Mouse (Mus musculus) CH12.LX (cell line): ENCODE results near the gene Asb18. TPM values are rescaled to one million over a fixed set of nuclear protein-coding genes. Genes with fewer than 3 reads are reported as not detected.

Experiments used
- DNase-seq: peaks from one replicate; pipeline ENCODE4 v3.0.0-alpha.2; 2013; ENCODE audit errors: extremely low read depth
- H3K27ac ChIP-seq: 2 replicates; pipeline ENCODE4 v1.5.1; 2012; ENCODE audit warnings: low read depth, mild to moderate bottlenecking, control low read depth, moderate library complexity; ENCODE audit not compliant: insufficient read depth
- H3K27me3 ChIP-seq: replicated peaks from 2 replicates; pipeline ENCODE3; 2012; ENCODE audit warnings: inconsistent platforms
- H3K36me3 ChIP-seq, 2 experiments: replicated peaks in 1 of 2; 2 replicates each; pipeline versions ENCODE3 to v1.6.1; 2012; ENCODE audit warnings: inconsistent platforms in 1 of 2, low read length in 1 of 2, mild to moderate bottlenecking in 1 of 2, mixed read lengths in 1 of 2, moderate library complexity in 1 of 2; ENCODE audit not compliant: control insufficient read depth in 1 of 2, insufficient read depth in 1 of 2
- H3K4me1 ChIP-seq, 2 experiments: 2 replicates each; pipeline ENCODE4 v1.6.1; 2012; ENCODE audit warnings: inconsistent platforms in 1 of 2, moderate library complexity in 1 of 2; ENCODE audit not compliant: insufficient read depth in 2 of 2, control insufficient read depth in 1 of 2
- H3K4me2 ChIP-seq: 2 replicates; pipeline ENCODE4 v1.6.1; 2012; ENCODE audit warnings: low read depth, mild to moderate bottlenecking, control low read depth; ENCODE audit not compliant: poor library complexity, insufficient read depth, severe bottlenecking
- H3K4me3 ChIP-seq, 3 experiments: fragments of 150-350 bp in 1 of 3; sonication (generic) in 1 of 3; replicated peaks in 1 of 3; 2 replicates each; pipeline versions ENCODE3 to v1.5.1; 2011 to 2012; ENCODE audit warnings: low read depth in 2 of 3, low read length in 2 of 3, mild to moderate bottlenecking in 2 of 3, moderate library complexity in 2 of 3, control low read depth in 1 of 3, improper control_type of control experiment in 1 of 3, inconsistent platforms in 1 of 3, mixed read lengths in 1 of 3; ENCODE audit not compliant: poor library complexity in 1 of 3
- H3K79me2 ChIP-seq: replicated peaks from 2 replicates; pipeline ENCODE4 v1.6.1; 2012; ENCODE audit warnings: mild to moderate bottlenecking, moderate library complexity; ENCODE audit not compliant: control insufficient read depth, poor library complexity, insufficient read depth, severe bottlenecking; ENCODE audit errors: extremely low read depth
- H3K9ac ChIP-seq: 2 replicates; pipeline ENCODE4 v1.6.1; 2012; ENCODE audit warnings: low read depth, mild to moderate bottlenecking, control low read depth, moderate library complexity; ENCODE audit not compliant: insufficient read depth
- H3K9me3 ChIP-seq: replicated peaks from 2 replicates; pipeline ENCODE3; 2012; ENCODE audit warnings: low read length, inconsistent platforms, mixed read lengths
- CHD1 ChIP-seq: IDR thresholded peaks from 2 replicates; pipeline ENCODE4 v1.6.1; 2012; ENCODE audit warnings: low read depth, low read length, improper control_type of control experiment, inconsistent platforms
- CTCF ChIP-seq, 2 experiments: IDR thresholded peaks in 1 of 2; conservative IDR thresholded peaks in 1 of 2; 2 replicates each; pipeline ENCODE4 v1.5.1; 2011 to 2012; ENCODE audit warnings: low read depth in 2 of 2, low read length in 2 of 2, improper control_type of control experiment in 1 of 2, inconsistent platforms in 1 of 2, mild to moderate bottlenecking in 1 of 2, moderate library complexity in 1 of 2
- ELF1 ChIP-seq: IDR thresholded peaks from 2 replicates; pipeline ENCODE4 v1.6.1; 2014; ENCODE audit warnings: low read depth, mild to moderate bottlenecking, inconsistent platforms, low read length, improper control_type of control experiment
- EP300 ChIP-seq: IDR thresholded peaks from 2 replicates; pipeline ENCODE4 v1.6.1; 2011; ENCODE audit warnings: low read length, improper control_type of control experiment
- ETS1 ChIP-seq: conservative IDR thresholded peaks from 2 replicates; pipeline ENCODE4 v1.6.1; 2012; ENCODE audit warnings: low read depth, mild to moderate bottlenecking, inconsistent platforms, low read length, improper control_type of control experiment, moderate library complexity
- GABPA ChIP-seq: IDR thresholded peaks from 2 replicates; pipeline ENCODE4 v1.6.1; 2012; ENCODE audit warnings: low read depth, low read length, improper control_type of control experiment, inconsistent platforms; ENCODE audit not compliant: insufficient replicate concordance
- HCFC1 ChIP-seq: IDR thresholded peaks from 2 replicates; pipeline ENCODE4 v1.6.1; 2012; ENCODE audit warnings: low read depth, mild to moderate bottlenecking, inconsistent platforms, low read length, improper control_type of control experiment
- IRF4 ChIP-seq: IDR thresholded peaks from 2 replicates; pipeline ENCODE4 v1.6.1; 2014; ENCODE audit warnings: low read depth, mild to moderate bottlenecking, inconsistent platforms, low read length, improper control_type of control experiment
- JUN ChIP-seq: IDR thresholded peaks from 2 replicates; pipeline ENCODE4 v1.6.1; 2011; ENCODE audit warnings: low read depth, mild to moderate bottlenecking, low read length, improper control_type of control experiment, moderate library complexity; ENCODE audit not compliant: insufficient read depth
- JUND ChIP-seq: conservative IDR thresholded peaks from 2 replicates; pipeline ENCODE4 v1.6.1; 2011; ENCODE audit warnings: low read depth, low read length, improper control_type of control experiment
- MAFK ChIP-seq: IDR thresholded peaks from 2 replicates; pipeline ENCODE4 v1.6.1; 2011; ENCODE audit warnings: low read length, improper control_type of control experiment; ENCODE audit not compliant: insufficient replicate concordance
- MAX ChIP-seq: IDR thresholded peaks from 2 replicates; pipeline ENCODE4 v1.6.1; 2011; ENCODE audit warnings: low read length, improper control_type of control experiment
- MAZ ChIP-seq: IDR thresholded peaks from 2 replicates; pipeline ENCODE4 v1.6.1; 2012; ENCODE audit warnings: low read depth, mild to moderate bottlenecking, inconsistent platforms, low read length, improper control_type of control experiment, moderate library complexity
- MEF2A ChIP-seq: IDR thresholded peaks from 2 replicates; pipeline ENCODE4 v1.6.1; 2014; ENCODE audit warnings: low read depth, mild to moderate bottlenecking, inconsistent platforms, low read length, improper control_type of control experiment, borderline replicate concordance
- NELFE ChIP-seq: IDR thresholded peaks from 2 replicates; pipeline ENCODE4 v1.6.1; 2011; ENCODE audit warnings: low read depth, low read length, improper control_type of control experiment
- NRF1 ChIP-seq: IDR thresholded peaks from 2 replicates; pipeline ENCODE4 v1.6.1; 2014; ENCODE audit warnings: low read depth, mild to moderate bottlenecking, inconsistent platforms, low read length, improper control_type of control experiment, moderate library complexity
- PAX5 ChIP-seq: IDR thresholded peaks from 2 replicates; pipeline ENCODE4 v1.6.1; 2012; ENCODE audit warnings: low read length, inconsistent platforms, mixed read lengths
- POLR2A ChIP-seq: IDR thresholded peaks from 2 replicates; pipeline ENCODE4 v1.6.1; 2011; ENCODE audit warnings: low read depth, mild to moderate bottlenecking, improper control_type of control experiment, low read length
- RAD21 ChIP-seq: IDR thresholded peaks from 2 replicates; pipeline ENCODE4 v1.6.1; 2011; ENCODE audit warnings: low read depth, mild to moderate bottlenecking, low read length, improper control_type of control experiment, moderate library complexity
- RCOR1 ChIP-seq: conservative IDR thresholded peaks from 2 replicates; pipeline ENCODE4 v1.6.1; 2012; ENCODE audit warnings: low read depth, mild to moderate bottlenecking, inconsistent platforms, low read length, improper control_type of control experiment
- TBP ChIP-seq: conservative IDR thresholded peaks from 2 replicates; pipeline ENCODE4 v1.6.1; 2011; ENCODE audit warnings: low read depth, low read length, improper control_type of control experiment
- TCF12 ChIP-seq: IDR thresholded peaks from 2 replicates; pipeline ENCODE4 v1.6.1; 2014; ENCODE audit warnings: low read depth, mild to moderate bottlenecking, inconsistent platforms, low read length, improper control_type of control experiment
- UBTF ChIP-seq: IDR thresholded peaks from 2 replicates; pipeline ENCODE4 v1.6.1; 2012; ENCODE audit warnings: low read depth, mild to moderate bottlenecking, inconsistent platforms, low read length, improper control_type of control experiment, moderate library complexity
- USF2 ChIP-seq: conservative IDR thresholded peaks from 2 replicates; pipeline ENCODE4 v1.6.1; 2011; ENCODE audit warnings: low read depth, low read length, improper control_type of control experiment
- ZKSCAN1 ChIP-seq: IDR thresholded peaks from 2 replicates; pipeline ENCODE4 v1.6.1; 2012; ENCODE audit warnings: low read depth, inconsistent platforms, low read length, improper control_type of control experiment, borderline replicate concordance
- ZMIZ1 ChIP-seq: IDR thresholded peaks from 2 replicates; pipeline ENCODE4 v1.6.1; 2012; ENCODE audit warnings: low read depth, mild to moderate bottlenecking, inconsistent platforms, low read length, improper control_type of control experiment
- ZNF384 ChIP-seq: IDR thresholded peaks from 2 replicates; pipeline ENCODE4 v1.6.1; 2012; ENCODE audit warnings: low read depth, low read length, improper control_type of control experiment, inconsistent platforms
- dilution Hi-C: fragments of 300-500 bp; cut with MboI; formaldehyde crosslinking; loops from 2 replicates; pipeline ENCODE4 v1.14.3; 2020; ENCODE audit warnings: low sequenced_read_pairs; ENCODE audit not compliant: extremely low pct_unique_long_range_greater_than_20kb, extremely low pct_ligation_motif_present
- in situ Hi-C: fragments of 300-500 bp; cut with MboI; formaldehyde crosslinking; loops from 3 replicates; pipeline ENCODE4 v1.14.3; 2019; ENCODE audit warnings: low sequenced_read_pairs, low pct_ligation_motif_present, low pct_unique_long_range_greater_than_20kb, mixed read lengths
- polyA plus RNA-seq: library from polyadenylated mRNA; unstranded; fragments of >175 nt; gene quantifications from 2 replicates; pipeline ENCODE4 v1.2.1, GENCODE M21; 2012; ENCODE audit warnings: low read depth; ENCODE audit not compliant: insufficient read length
- total RNA-seq, 2 experiments: library from RNA; depleted of rRNA; stranded (reverse); fragments of 300-350 nt in 1 of 2; fragments of >200 nt in 1 of 2; gene quantifications; 2 replicates each; pipeline ENCODE4 v1.2.3; 2012 to 2014

Asb18 gene
- total and polyA plus RNA-seq, 3 experiments, result not detected

DNA sequence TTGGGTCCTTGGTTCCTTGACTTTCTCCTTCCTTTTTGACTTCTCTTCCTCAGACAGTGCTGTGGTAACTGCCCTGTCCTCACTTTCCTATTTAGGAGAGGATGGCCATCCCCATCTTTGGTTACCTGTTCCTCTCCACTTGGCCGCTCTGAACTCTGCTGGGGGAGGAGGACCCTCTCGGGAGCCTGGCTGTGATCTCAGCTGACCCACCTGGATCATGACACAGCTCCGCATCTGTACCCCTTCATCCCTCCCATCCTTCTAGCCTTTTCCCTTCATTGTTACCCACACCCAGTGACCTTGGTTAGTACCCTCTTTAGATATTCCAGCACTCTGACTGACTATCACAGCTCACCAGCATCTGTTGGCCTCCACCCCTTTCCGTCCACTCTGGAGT is 44.8 kb downstream of the Asb18 start:
- no peak overlapping the region for H3K27ac ChIP-seq
- no peak for DNase-seq
- dilution Hi-C loops, result no loop called here
- no peak overlapping the region for H3K4me2 ChIP-seq
- in situ Hi-C loops, result no loop called here
- TF ChIP-seq ZNF384 (no peak), UBTF (no peak), ETS1 (no peak), MEF2A (no peak), ZKSCAN1 (no peak), PAX5 (no peak), RAD21 (no peak), HCFC1 (no peak), GABPA (no peak)
- no peaks in the 10 kb centered on the region for H3K36me3 ChIP-seq
- no peaks in the 10 kb centered on the region for H3K4me1 ChIP-seq
- no peaks in the 10 kb centered on the region for H3K27me3 ChIP-seq
- no peak overlapping the region for H3K9ac ChIP-seq
- no peak overlapping the region for H3K4me3 ChIP-seq
- peaks cover 77% of the 10 kb centered on the region for H3K9me3 ChIP-seq
- H3K79me2 ChIP-seq, result no peaks in the 10 kb centered on the region

DNA sequence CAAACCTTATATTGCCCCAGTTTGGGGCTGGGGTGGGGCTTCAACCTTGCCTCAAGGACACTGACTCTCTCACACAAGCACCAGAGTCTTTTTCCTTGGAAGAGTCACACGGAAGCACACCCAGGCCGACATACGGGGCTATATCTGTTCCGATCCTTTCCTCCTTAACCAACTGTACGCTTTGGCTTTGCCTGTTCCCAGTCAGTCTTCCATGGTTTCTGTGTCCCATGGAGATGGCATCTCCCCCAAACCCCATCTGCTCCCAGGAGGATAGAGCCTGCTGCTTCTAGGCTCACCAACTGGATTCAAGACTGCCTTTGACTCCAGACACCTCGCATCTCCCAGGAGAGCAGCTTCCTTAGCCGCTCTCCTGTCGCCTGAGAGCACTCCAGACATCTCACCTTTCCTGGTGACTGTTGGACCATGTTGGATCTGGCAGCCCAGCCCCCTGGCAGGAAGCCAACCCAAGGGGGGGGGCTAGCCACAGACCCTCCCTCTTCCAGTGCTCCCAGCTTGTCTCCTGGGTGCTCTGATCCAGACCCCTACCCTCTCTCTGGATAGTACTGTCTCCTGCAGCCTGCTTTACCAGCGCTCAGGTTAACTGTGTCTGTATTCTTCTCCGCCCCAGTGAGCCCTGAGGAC is 45.3 kb downstream of the Asb18 start:
- H3K36me3 ChIP-seq, result no peaks in the 10 kb centered on the region
- in situ Hi-C loops, result no loop called here
- H3K79me2 ChIP-seq, result no peaks in the 10 kb centered on the region
- TF ChIP-seq NELFE (no peak), TBP (no peak), JUND (no peak), CHD1 (no peak), NRF1 (no peak), JUN (no peak), POLR2A (no peak), MAX (no peak), USF2 (no peak), IRF4 (no peak), ZMIZ1 (no peak), RCOR1 (no peak), MAFK (no peak), ELF1 (no peak), EP300 (no peak), MAZ (no peak), HCFC1 (no peak), TCF12 (no peak), GABPA (no peak), CTCF (conservative IDR thresholded peaks at IDR 0.05 in 1 of 2, IDR thresholded peaks at IDR 0.05 in 1 of 2; ENCODE audit: low read depth in 2 of 2, low read length in 2 of 2) (no peak)
- TF ChIP-seq, all 38 proteins: peak for 0
- Histone ChIP-seq H3K9ac (no peak overlapping the region), H3K4me2 (no peak overlapping the region), H3K4me1 (no peaks in the 10 kb centered on the region), H3K27ac (no peak overlapping the region), H3K9me3 (peaks cover 77% of the 10 kb centered on the region), H3K27me3 (no peaks in the 10 kb centered on the region), H3K4me3 (no peak overlapping the region)
- no peak for DNase-seq
- dilution Hi-C loops, result no loop called here
